Mouse (Mus musculus): Measurements from ENCODE around the gene Cacna2d2. TPM values are rescaled to one million over a fixed set of nuclear protein-coding genes. Genes with fewer than 3 reads are reported as not detected.
A peak's percentile ranks its signal among the peaks of the same experiment; 100 is the strongest.

Gene Cacna2d2
- polyA plus RNA-seq, 1 experiment from 2014 or later, result 6.8 TPM

DNA sequence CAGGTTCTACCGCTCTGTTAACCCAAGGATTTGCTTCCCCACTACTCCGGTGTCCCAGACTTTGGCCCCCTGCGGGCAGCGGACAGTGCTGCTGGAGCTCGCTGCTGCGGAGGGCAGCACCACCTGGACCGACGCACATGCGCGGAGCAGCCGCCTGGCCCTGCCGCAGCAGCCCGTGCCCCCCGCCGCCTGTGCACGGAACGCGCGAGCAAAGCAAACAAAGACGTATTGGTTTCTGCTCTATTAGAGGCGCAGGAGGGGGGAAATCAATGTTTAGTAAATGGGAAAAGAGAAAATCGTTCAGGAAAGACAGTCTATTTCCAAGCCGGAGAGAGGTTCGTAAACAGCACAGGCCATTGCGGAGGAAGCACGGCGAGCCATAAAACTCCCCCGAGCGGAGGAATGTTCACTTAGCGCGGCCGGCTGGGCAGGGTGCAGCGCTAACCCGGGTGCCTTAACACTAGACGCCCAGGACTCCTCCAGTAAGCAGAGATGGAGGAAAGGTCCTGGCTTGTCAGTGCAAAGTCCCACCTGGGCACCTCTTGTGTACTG, 21.4 kb upstream of the Cacna2d2 start:
- Histone ChIP-seq H3K36me3 (no peaks in the 10 kb centered on the region), H3K27ac (peak overlapping the region; percentile 60), H3K4me3 (peak overlapping the region; percentile 64), H3K27me3 (ENCODE audit: insufficient read depth, poor library complexity, severe bottlenecking) (peaks cover 93% of the 10 kb centered on the region), H3K4me1 (peaks cover 48% of the 10 kb centered on the region), H3K9me3 (no peaks in the 10 kb centered on the region)
- WGBS, result under 1% methylated on average over 35 of the region's 35 CpGs
- no peak for DNase-seq (ENCODE audit: low spot score)

DNA sequence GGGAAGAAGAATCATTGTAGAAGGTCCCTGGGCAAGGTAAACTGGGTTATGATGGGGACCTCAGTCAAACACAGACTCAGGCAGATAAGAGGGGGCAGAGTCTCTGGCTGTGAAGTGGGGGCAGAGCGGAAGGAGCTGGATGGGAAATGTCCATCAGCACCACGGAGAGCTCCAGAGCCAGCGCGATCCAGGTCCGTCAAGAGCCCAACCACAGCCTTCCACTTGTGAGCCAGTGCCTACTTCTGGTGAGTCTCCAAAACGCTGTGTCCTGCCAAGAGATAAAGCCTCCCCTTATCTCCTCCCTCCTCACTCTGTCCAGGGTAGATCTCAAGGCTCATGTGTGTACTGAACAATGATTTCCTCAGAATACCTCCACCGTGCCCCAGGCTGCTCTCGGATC, 17.7 kb upstream of the Cacna2d2 start:
- peaks cover 89% of the 10 kb centered on the region for H3K27me3 ChIP-seq (ENCODE audit: insufficient read depth, poor library complexity, severe bottlenecking)
- DNase-seq (ENCODE audit: low spot score), result peak; percentile 86

DNA sequence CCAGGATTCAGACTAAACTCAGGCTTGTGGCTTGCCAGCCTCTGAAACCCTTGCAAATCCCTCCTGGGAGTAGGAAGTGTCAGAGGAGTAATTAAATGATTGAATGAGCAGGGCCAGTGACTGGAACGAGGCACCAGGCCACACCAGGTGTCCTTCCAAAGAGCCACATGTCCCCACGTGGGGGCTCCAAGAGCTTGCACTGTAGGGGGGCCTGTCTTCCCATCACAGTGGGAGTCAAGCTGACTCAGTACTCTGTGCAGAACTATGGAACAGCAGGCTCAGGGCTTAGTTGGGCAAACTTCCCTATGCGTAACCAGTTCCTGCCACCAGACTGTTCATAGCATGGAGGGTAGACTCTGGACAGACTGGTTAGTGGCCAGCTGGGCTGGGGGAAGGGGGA, 15.0 kb upstream of the Cacna2d2 start:
- no peak overlapping the region for H3K4me3 ChIP-seq
- 40% methylated on average over 3 of the region's 3 CpGs for WGBS
- no peaks in the 10 kb centered on the region for H3K9me3 ChIP-seq
- peaks cover 62% of the 10 kb centered on the region for H3K27me3 ChIP-seq (ENCODE audit: insufficient read depth, poor library complexity, severe bottlenecking)
- peaks cover 40% of the 10 kb centered on the region for H3K4me1 ChIP-seq
- no peaks in the 10 kb centered on the region for H3K36me3 ChIP-seq
- H3K27ac ChIP-seq, result no peak overlapping the region
- no peak for DNase-seq (ENCODE audit: low spot score)

More for the DNA sequence above, 17.7 kb upstream of the Cacna2d2 start:
- Histone ChIP-seq H3K4me1 (peaks cover 32% of the 10 kb centered on the region), H3K9me3 (no peaks in the 10 kb centered on the region), H3K27ac (no peak overlapping the region), H3K36me3 (no peaks in the 10 kb centered on the region), H3K4me3 (no peak overlapping the region)
- WGBS, result 5% methylated on average over 8 of the region's 8 CpGs

DNA sequence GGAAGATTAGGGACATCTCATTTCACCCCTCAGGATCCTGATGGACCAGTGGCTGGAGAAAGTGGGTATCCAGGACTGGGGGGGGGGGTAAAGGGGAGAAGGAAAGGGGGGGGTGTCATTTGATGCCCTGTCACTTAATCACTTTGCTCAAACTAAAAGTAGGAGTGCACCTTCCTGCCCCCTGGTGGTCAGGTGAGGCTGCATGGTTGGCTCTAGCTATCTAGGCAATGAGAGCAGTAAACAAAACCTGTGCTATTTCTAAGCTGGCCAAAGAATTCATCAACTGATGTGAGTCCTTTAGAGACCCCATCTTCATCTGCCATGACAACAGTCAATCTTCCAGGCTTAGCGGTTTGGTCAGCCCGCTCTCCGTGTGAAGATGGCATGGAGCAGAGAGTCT, 12.7 kb upstream of the Cacna2d2 start:
- DNase-seq (ENCODE audit: low spot score), result no peak
- Histone ChIP-seq H3K27me3 (ENCODE audit: insufficient read depth, poor library complexity, severe bottlenecking) (peaks cover 39% of the 10 kb centered on the region), H3K4me1 (peaks cover 45% of the 10 kb centered on the region), H3K9me3 (no peaks in the 10 kb centered on the region), H3K4me3 (no peak overlapping the region), H3K27ac (no peak overlapping the region), H3K36me3 (no peaks in the 10 kb centered on the region)
- 57% methylated on average over 3 of the region's 3 CpGs for WGBS

DNA sequence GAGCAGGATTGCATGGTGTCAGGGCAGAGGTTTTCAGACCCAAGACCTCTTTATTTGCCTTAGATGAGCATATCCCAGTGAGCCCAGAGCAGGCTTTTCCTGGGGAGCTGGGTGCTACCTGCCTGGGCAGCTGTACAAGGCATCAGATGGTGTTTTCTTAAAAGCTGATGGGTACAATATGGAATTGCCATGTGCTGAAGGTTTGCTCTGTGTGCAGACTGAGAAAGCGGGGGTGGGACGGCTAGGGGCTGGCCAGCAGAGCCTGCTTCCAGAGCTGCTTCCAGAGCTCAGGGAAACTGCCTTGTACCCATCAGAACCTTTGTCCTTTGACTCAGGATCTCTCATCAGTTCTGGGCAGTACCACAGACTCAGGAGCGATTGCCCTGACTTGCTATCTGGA, 11.7 kb upstream of the Cacna2d2 start:
- Histone ChIP-seq H3K4me1 (peaks cover 35% of the 10 kb centered on the region), H3K4me3 (no peak overlapping the region), H3K27me3 (ENCODE audit: insufficient read depth, poor library complexity, severe bottlenecking) (peaks cover 29% of the 10 kb centered on the region), H3K36me3 (no peaks in the 10 kb centered on the region), H3K27ac (no peak overlapping the region), H3K9me3 (no peaks in the 10 kb centered on the region)
- no peak for DNase-seq (ENCODE audit: low spot score)
- 82% methylated on average over 3 of the region's 3 CpGs for WGBS

DNA sequence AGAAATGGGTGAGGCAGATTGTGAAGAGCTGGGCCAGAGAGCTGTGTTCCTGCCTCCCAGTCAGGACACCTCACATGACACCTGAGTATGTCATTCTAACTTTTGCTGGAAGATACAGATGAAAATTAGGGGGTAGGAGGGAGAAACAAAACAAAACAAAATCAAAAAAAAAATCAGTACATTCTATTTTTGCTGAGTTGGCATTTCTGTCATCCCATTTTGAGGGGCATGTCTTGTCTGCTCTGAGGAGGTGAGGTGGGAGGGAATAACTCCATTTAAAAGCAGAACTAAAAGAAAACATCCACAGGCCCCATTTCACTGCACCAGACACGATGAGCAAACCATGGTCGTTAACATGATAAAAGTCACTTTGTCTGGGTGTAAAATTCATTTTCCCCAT, 11.1 kb upstream of the Cacna2d2 start:
- Histone ChIP-seq H3K27me3 (ENCODE audit: insufficient read depth, poor library complexity, severe bottlenecking) (peaks cover 24% of the 10 kb centered on the region), H3K4me3 (no peak overlapping the region), H3K4me1 (peaks cover 33% of the 10 kb centered on the region), H3K9me3 (no peaks in the 10 kb centered on the region), H3K36me3 (no peaks in the 10 kb centered on the region), H3K27ac (no peak overlapping the region)
- DNase-seq (ENCODE audit: low spot score), result no peak
- 68% methylated on average over 2 of the region's 2 CpGs for WGBS

DNA sequence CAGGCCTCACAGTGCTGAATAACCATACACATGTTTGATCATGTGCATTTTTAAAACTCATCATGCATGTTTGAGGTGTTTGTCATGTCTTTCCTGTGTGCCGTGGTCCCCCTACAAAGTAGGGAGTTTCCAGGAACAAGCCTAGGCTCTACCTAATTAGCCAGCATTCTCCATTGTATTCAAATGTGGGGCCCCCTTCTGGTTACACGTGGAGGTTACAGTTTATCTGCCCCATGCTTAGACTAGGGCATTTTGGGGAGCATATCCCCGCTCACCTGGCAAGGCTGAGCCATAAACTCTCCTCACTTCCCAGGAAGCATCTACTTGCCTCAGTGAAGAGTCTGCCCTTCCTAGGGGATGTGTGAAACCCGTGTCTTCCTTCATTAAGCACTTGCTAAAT, 3.0 kb upstream of the Cacna2d2 start:
- Histone ChIP-seq H3K4me3 (no peak overlapping the region), H3K4me1 (peaks cover 25% of the 10 kb centered on the region), H3K27ac (no peak overlapping the region), H3K27me3 (ENCODE audit: insufficient read depth, poor library complexity, severe bottlenecking) (peaks cover 62% of the 10 kb centered on the region), H3K9me3 (no peaks in the 10 kb centered on the region), H3K36me3 (no peaks in the 10 kb centered on the region)
- WGBS, result 29% methylated on average over 4 of the region's 4 CpGs
- DNase-seq (ENCODE audit: low spot score), result no peak

DNA sequence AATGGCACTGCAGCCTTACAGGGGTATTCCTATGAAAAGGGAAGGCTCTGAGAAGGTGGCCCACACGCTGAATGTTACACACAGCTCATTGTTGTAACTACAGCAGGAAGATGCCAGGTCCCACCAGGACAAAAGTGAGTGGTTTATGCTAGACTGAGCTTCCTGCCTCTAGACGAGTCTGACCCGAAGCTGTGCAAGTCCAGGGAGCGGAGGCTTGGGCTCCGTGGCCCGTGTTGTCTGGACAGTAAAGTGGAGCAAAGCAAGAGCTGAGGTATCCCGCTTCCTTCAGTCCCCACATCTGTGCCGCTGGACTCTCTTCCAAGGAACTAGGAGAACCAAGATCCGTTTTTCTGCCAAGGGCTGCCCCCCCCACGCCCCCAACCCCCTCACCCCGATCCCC, 444 bp upstream of the Cacna2d2 start:
- H3K27ac ChIP-seq, result peak overlapping the region; percentile 90
- H3K9me3 ChIP-seq, result no peaks in the 10 kb centered on the region
- DNase-seq (ENCODE audit: low spot score), result no peak
- WGBS, result 29% methylated on average over 11 of the region's 11 CpGs
- peak overlapping the region; percentile 83; the same call in 1 of the 2 replicates for H3K4me3 ChIP-seq
- H3K4me1 ChIP-seq, result peaks cover 45% of the 10 kb centered on the region
- peaks cover 85% of the 10 kb centered on the region for H3K27me3 ChIP-seq (ENCODE audit: insufficient read depth, poor library complexity, severe bottlenecking)
- no peaks in the 10 kb centered on the region for H3K36me3 ChIP-seq

DNA sequence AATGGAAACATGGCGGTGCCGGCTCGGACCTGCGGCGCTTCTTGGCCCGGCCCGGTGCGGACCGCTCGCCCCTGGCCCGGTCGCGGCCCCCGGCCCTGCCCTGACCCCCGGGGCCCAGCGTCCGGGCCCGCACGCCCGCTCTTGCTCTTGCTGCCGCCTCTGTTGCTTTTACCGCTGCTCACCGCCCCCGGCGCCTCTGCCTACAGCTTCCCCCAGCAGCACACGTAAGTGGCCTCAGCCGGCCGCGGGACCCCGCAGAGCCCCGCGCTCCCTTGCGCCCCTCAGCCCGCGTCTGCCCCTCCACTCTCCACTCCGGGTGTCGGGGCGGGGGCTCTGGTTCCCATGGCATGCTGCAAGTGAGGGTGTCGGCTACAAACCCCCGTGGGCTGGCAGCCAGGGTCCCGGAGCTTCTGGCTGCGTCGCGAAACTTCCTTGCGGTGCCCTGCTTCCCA, 674 bp downstream of the Cacna2d2 start:
- Histone ChIP-seq H3K27me3 (ENCODE audit: insufficient read depth, poor library complexity, severe bottlenecking) (peaks cover 85% of the 10 kb centered on the region), H3K4me3 (peak overlapping the region; percentile 83), H3K36me3 (no peaks in the 10 kb centered on the region), H3K27ac (peak overlapping the region; percentile 90), H3K4me1 (peaks cover 55% of the 10 kb centered on the region), H3K9me3 (no peaks in the 10 kb centered on the region)
- 1% methylated on average over 43 of the region's 45 CpGs for WGBS
- DNase-seq (ENCODE audit: low spot score), result no peak

DNA sequence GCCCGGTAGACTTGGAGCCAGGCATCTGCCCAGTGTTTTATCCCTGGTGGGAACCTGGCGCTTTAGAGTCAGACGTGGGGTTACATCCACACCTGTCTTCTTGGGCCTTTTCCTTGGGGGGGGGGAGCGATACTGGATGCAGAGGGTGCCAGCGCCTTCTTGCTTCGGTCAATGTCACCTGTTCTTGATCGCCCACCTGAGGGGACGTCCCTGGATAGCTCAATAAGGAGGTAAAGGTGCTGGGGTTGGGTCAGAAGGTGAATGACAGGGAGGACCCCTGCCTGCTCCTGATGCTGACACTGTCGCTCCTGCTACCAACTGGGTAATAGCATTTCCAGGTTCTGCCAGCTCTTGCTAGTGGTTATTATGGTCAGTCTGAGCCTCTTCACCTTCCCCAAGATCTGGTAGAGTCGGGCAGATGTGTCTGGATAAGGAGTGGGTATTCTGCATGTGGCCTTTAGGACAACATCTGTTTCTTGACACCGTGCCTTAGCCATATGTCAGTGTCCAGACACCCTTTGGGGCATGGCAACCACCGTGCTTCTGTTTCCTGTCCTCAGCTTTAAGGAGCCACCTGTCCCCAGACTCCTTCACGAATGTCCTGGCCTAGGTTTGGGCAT, 1.4 kb downstream of the Cacna2d2 start:
- Histone ChIP-seq H3K27me3 (ENCODE audit: insufficient read depth, poor library complexity, severe bottlenecking) (peaks cover 82% of the 10 kb centered on the region), H3K36me3 (no peaks in the 10 kb centered on the region), H3K27ac (peak overlapping the region; percentile 90), H3K4me1 (peaks cover 60% of the 10 kb centered on the region), H3K4me3 (peak overlapping the region; percentile 83), H3K9me3 (no peaks in the 10 kb centered on the region)
- WGBS, result 14% methylated on average over 13 of the region's 13 CpGs
- no peak for DNase-seq (ENCODE audit: low spot score)

DNA sequence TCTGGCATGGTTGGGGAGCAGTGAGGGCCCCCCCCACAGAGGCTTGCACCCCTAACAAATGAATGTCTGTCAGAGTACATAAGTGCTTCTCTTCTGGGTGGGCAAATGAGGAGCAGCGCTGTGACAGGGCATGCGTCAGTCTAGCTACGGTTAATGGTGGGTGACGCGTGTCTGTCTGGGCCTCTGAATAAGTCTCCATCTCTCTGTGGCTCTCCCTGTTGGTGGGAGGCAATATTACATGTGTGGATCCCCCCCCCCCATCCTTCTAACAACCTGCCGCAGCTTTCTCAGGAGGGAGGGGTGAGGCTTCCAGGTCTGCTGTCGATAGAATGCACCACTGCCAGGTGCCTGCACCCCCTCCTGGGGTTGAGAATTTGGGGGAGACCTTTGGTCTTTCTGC, 3.7 kb downstream of the Cacna2d2 start:
- Histone ChIP-seq H3K9me3 (no peaks in the 10 kb centered on the region), H3K27ac (0 out of 2 replicates have a peak overlapping the region, but pooled peaks have one; percentile 4), H3K27me3 (ENCODE audit: insufficient read depth, poor library complexity, severe bottlenecking) (peaks cover 67% of the 10 kb centered on the region), H3K4me1 (peaks cover 80% of the 10 kb centered on the region), H3K36me3 (no peaks in the 10 kb centered on the region), H3K4me3 (peak overlapping the region; percentile 83)
- 54% methylated on average over 7 of the region's 7 CpGs for WGBS
- no peak for DNase-seq (ENCODE audit: low spot score)

DNA sequence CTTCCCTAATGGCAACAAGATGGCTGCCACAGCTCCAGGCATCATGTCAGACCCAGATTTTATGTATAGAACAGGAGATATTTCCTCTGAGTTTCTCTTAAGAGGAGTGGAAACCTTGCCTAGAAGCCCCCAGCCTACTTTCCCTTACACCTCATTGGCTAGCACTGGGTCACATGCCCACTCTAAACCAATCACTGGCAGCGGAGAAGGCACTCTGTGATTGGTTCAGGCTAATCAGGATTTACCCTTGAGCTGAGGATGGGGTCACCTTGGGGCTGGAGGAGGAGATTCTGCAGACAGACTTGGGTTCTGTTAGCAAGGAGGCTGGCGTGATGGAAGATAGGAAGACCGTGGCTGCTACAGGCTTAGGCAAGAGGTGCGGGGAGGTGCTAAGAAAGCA, 10.0 kb downstream of the Cacna2d2 start:
- WGBS, result 67% methylated on average over 4 of the region's 4 CpGs
- H3K4me3 ChIP-seq, result no peak overlapping the region
- peaks cover 6% of the 10 kb centered on the region; the same call in 1 of the 2 replicates for H3K36me3 ChIP-seq
- H3K4me1 ChIP-seq, result peaks cover 60% of the 10 kb centered on the region
- H3K9me3 ChIP-seq, result no peaks in the 10 kb centered on the region
- peak overlapping the region; percentile 42; the same call in 1 of the 2 replicates for H3K27ac ChIP-seq
- H3K27me3 ChIP-seq (ENCODE audit: insufficient read depth, poor library complexity, severe bottlenecking), result peaks cover 9% of the 10 kb centered on the region; the same call in 1 of the 2 replicates
- no peak for DNase-seq (ENCODE audit: low spot score)

DNA sequence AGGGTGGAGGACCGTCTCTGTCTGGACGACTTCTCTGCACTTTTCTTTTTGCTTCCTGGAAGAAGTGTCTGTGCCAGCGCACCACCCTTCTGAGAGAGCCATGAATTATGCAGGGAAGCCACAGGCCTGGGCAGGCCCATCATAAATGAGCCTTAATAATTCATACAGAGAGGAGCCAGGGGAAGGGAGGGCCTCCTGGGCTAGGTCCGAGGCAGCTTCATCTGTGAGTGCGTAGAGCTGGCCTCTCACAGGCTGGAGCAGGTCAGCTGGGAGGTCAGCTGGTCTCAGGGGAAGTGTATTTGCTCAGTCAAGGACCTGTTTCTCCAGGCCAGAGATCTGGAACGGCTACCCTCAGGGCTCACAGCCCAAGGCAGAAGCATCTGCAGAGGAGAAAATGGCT, 17.7 kb downstream of the Cacna2d2 start:
- DNase-seq (ENCODE audit: low spot score), result no peak
- Histone ChIP-seq H3K9me3 (no peaks in the 10 kb centered on the region), H3K27me3 (ENCODE audit: insufficient read depth, poor library complexity, severe bottlenecking) (peaks cover 5% of the 10 kb centered on the region; the same call in 1 of the 2 replicates), H3K4me1 (peaks cover 68% of the 10 kb centered on the region), H3K27ac (peak overlapping the region; percentile 62; the same call in 1 of the 2 replicates), H3K36me3 (0 out of 2 replicates have a peak, but pooled peaks cover under 1% of the 10 kb centered on the region), H3K4me3 (no peak overlapping the region)
- 54% methylated on average over 6 of the region's 6 CpGs for WGBS

Measured in heart, embryonic 10.5 days (tissue).